Mouse (Mus musculus) embryo, embryonic 11 days (tissue): ENCODE data around the gene Epha5.

ENCODE experiments used
- DNase-seq: peaks from one replicate; pipeline ENCODE4 v3.0.0-alpha.2; 2015

Epha5 gene

DNA sequence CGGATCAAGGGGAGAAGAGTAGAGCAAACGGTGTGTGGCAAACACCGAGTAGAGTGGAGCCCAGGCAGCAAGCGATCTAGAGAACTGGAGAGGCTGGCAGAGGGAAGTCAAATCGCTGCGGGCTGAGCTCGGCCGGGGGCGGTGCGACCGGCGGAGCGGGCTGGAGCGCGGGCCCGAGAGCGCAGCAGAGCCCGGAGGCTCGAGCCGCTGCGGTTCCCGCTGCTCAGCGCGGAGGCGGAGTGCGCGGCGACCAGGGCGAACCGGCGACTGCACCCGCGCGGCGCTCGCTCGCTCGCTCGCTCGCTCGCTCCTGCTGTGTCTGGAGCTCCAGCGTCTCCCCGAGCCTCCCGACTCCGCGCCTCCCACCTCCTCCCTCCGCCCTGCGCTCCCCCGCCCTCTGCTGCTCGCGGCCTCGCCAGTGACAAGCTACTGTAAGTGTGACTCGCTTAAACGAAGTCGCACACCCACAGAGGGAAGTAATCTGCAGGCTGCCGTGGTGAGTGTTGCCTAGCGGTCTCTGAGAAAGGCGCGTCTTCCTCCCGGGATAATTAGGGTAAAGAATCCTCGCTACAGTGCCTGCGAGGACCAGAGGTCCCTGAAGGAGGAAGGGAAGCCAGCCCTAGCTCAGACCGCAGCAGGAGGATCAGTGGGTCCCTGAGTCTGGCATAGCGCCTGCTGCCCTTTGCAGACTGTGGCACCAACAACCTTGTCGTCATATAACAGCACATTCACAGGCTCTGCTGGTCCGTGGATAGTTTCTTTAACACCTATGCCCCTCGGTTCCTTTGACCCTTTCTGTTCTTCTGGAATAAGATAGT lies at the start of gene Epha5:
Gene Epha5 (minus strand): TSS at position 321 of the 818 bp plus-strand sequence.
- peak; percentile 89 for DNase-seq

DNA sequence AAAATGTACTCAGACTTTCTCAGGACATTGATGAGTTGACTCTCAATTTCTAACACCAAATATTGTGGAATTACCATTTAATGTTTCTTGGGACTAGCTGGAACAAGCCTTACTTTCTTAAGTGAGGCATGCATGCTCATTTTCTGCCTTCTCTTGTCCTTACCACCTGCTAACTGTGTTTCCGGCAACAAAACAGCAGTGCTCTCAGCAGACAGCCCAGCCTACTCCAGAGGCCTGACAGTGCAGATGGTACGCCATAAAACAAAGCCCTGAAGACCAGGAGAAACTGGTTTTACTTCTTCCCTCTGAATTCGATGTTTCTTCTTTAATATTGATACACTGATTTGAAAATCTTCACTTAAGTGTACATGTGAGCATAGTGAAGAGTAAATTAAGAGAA lies 39.0 kb upstream of the Epha5 start:
- DNase-seq, result no peak

DNA sequence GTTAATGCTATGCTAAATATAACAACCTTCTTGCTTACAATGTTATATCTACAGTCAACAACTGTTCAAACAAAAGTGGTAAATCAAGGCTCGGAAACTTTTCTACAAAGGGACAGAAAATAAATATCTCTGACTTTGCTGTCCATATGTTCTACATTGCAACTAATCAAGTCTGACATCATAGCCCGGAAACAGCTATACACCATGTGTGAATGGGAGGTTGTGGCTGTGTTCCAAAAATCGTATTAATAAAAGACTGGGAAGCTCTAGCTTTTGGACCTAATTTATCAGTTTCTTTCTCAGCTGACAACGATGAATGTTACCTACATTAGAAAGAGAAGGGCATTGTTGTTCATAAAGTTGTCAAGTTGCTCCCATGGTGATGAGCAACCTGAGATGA lies 37.5 kb upstream of the Epha5 start:
- DNase-seq, result no peak

DNA sequence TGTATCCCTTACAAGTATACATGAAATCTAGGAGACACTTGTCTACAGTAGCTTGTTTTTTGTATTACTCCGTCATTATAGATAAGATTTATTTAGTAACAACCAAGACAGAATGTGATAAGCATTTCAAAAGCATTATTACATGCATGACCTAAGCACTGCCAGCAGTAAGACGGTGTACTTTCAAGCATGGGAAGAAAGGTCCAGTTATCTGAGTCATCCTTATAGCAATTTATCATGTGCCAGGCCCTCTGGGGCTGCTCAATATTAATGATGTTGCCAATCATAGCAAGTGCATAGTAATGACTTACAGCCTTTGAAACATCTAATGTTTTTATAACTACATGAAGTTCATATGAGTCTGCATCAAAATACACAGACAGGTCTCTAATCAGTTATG lies 36.7 kb upstream of the Epha5 start:
- DNase-seq, result no peak

DNA sequence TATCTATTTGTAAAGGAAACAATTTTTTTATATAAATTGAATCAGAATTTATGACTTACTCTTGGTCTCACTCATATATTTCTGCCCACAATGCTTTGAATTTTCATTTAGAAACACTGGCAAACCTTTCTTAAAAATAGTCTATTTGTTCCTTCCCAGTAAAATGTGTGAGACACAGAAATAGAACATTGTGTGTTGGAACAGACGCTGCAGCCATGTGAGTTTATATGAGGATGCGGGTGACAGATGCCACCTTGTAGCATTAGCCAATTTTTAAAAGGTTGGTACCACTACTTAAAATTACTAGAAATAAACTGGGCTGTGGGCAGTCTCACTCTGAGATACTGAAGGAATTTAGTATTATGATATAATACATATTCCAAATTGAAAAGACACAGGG lies 23.1 kb upstream of the Epha5 start:
- no peak for DNase-seq

DNA sequence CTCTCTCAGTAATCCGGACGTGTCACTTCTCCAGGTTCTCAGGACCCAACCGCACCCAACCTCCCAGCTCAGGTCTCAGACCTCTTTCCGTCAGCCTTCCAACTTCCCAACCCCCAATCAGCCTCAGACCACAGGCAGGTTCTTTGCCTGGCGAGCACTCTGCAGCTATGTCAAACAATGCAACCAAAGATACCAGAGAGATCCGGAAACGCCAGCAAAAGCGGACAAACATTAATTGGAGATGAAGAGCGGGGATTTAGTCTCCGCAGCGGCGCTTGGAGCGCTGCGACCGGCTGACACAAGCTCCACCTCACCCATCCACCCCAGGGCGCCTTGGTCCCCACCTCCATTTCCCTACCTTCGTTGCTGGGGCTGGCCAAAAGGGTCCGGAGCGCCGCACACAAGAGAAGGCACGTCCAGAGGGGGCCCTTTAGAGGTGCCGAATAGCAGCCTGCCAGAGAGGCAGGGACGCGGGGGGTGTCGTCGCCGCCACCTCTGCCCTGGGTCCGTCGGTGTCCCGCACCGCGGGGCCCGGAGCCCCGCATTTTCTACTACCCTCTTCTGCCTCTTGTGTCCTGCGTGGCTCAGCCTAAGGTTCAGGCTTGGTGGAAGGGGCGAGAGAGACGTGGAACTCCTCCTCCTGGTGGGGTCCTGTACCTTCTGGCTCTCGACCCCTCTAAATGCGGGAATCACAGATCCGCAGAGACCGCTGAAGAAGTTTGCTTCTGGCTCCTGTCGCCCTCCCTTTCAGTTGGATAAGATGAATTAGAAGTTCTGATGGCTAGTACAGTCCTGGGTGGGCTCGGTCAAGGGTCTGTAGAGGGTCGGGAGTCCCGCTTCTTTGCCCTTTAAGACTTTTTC lies 991 bp downstream of the Epha5 start:
- peak; percentile 39 for DNase-seq

DNA sequence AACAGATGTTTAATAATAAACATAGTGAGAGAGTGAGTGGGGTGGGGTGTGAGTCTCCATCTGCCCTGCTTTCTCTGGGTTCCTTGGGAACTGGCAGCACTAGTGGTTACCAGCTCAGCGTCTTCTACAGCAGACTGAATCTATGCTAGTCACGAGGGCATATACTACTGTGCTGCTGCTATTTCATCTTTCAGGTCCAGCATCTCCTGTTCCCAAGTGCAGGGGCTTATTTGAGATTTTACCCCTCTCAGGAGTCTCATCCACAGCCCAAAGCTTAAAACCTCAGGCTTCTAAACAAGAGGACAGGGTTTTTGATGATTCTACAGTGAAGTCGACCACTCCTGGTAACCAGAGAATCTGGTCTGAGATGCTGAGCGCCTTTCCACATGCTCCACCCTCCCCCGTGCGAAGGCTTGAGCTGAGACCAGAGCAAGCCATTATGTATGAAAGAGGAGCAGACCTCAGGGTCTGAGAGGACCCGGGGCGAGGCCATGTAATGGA lies 2.2 kb downstream of the Epha5 start:
- peak; percentile 23 for DNase-seq

DNA sequence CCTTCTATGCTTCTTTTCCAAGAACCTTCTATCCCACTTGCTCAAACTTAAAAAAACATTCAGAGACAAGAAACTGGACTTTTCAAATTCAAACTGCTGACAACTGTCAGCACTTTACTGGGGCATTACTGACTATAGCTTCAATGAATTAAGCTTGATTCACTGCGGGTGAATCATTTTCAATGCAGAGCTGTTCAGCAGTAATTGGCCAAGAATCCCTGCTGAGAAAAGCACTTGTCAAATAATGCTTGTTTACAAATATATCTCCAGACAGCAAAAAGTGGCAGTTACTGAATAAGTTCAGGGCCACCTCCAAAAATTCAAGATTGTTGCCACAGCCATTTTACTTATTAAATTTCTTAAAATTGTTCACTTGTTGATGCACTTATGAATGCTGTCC lies 4.2 kb downstream of the Epha5 start:
- DNase-seq, result peak; percentile 12

DNA sequence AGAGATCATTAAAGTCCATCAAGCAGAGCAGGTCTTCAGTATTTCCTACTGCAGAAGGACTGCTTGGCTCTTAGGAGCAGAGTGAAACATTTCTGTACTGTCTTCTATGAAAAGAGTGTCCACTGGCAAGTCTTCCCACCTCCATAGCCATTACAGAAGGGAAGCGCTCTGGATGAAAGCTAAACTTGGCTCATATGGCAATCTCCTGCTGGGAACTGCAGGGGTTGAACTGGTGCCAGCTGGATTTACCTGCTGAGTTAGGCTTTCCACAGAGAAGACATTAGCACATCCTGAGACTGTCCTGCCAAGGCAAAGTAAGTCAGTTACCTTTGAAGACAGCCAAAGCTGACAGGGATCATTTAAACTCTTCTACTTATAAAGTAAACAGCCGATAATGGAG lies 8.8 kb downstream of the Epha5 start:
- DNase-seq, result no peak

DNA sequence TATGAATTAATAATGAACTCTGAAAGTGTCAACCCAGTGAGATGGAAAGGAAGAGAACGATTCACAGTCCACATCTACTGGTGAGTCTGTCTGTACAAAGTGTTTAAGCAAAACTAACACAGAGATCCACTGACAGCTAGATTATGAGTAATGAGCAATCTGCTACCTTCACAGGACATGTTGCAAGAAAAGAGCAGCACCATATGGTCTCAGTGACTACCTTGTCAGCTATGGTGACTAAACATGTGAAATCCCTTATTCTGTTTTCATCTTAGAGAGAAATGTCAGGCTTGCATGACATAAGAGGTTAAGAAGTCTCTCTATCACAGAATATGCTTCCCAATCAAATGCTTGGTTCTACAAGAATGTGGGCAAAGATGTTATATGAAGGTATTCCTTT lies 20.1 kb downstream of the Epha5 start:
- DNase-seq, result no peak

DNA sequence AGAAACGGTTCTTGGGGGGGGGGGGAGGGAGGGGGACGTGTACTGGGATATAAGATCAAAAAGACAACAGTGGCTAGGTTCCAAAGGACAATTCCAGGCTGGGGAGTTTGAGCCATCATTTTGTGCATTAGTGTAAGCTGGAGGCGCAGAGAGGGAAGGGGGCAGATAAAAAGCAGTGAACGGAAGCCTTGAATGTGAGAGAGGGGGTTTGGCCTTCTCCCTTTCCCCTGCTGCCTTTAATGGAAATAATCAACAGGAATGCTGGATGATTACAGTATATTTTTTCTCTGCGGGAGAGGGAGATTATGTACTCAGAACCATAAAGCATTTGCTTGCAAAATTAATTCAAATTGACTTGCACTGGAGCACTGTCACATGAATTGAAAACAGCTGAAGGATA lies 51.8 kb downstream of the Epha5 start:
- DNase-seq, result no peak

DNA sequence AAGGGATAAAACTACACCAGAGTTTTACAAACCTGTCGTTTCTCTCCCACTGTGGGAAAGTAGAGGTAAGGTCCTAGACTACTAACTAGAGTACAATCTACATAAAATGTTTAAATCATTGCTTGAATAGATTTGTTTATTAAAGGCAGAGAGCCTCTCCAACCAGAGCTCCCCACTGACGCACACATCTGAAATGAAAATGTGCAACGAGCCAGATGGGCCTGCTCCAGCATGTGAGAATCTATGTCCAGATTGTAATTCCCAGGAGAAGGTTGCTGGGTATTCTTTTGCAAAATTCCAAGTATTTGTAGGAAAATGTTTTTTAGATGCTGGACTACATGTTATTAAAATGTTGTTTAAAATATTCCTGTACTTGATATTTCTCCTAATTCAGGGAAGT lies 57.8 kb downstream of the Epha5 start:
- DNase-seq, result no peak

DNA sequence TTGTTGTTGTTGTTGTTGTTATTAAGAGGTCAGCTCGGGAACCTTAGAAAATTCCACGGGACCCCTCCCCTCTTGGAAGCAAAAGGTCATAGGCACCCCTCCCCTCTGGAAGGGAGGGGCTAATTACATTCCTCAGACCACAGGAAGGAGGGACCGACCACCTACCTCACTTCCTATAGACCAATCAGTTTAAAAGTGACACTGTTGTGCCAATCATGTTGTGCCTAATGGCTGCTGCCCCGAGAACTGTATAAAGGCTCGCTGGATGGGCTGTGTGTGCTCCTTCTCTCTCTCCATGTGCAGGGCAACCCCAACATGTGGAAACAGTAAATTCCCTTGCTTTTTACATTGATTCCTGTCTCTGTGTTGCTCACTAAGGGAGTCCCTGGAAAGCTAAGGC lies 64.1 kb downstream of the Epha5 start:
- no peak for DNase-seq

DNA sequence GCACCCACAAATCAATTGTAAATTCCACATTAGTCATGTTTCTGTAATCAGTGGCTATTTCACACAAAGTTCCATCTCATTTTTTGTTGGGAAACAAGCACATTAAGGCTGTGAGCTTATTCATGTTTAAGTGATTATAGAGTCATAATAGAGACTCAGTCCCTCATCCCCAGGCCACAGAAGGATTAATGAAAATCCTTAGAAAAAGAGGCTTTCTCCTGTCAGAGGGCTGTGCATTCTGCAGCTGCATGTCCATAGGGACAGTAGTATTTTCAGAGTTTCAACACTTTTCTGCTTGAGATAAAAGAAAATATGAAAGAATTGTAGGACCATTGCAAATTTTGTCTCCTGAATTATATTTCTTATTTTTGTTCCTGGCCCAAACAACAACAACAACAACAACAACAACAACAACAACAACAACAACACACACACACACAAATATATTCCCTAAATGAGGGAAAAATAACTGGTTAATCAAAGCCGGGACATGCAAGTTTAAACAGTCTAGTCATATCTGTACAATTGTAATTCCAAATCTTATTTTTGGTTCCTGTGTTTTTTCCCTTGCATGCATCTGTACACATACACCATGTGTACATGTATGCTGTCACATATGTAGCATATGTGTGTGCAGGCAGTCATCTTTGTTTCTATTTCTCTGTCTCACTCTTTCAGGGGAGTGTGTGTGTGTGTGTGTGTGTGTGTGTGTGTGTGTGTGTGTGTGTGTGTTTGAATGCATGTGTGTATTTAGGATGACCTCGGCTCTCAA lies 70.3 kb downstream of the Epha5 start:
- DNase-seq, result no peak

DNA sequence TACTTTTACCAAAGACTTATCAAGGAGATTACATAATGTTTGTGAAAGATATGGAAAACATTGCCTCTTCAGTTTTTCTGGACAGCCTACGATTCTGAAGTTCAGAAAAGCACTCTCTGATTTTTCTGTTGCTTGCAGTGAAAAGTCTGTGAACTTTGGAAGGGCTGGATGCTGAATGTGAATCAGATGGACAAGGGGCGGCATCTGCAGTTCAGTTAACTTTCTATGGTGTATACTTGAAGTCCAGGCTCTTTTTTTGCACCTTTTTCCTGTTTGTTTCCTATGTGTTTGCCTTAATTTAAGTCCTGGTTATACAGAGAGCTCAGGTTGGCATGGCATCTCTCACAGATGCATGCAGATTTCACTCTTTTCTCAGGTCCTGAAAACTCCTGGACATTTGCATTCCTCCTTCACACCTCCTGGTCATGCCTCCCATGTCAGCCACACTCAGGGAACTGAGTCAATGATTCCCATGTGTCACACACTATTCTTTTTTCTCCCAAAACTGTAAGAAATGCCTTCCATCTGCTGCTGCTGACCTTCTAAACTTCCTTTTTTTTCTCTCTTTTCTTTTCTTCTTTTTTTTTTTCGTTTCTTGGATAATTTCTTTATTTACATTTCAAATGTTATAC lies 81.2 kb downstream of the Epha5 start:
- DNase-seq, result no peak

DNA sequence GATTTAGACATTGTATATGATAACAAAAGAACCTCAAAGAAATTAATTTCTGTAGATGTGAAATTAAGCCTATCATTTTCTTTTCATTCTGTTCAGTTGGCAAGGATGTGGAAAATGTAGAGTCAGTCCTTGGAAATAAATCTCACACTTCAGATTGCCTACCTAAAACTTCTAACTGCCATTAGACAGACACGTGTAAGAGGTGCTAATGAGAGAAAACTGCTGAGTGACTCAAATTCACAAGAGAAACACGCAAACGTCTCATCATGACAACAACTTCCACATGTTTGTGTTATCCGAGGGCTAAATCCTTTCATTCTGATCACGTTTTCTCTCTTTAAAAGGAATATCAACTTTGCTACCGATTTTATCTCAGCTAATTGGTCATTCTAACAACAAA lies 82.7 kb downstream of the Epha5 start:
- DNase-seq, result no peak

DNA sequence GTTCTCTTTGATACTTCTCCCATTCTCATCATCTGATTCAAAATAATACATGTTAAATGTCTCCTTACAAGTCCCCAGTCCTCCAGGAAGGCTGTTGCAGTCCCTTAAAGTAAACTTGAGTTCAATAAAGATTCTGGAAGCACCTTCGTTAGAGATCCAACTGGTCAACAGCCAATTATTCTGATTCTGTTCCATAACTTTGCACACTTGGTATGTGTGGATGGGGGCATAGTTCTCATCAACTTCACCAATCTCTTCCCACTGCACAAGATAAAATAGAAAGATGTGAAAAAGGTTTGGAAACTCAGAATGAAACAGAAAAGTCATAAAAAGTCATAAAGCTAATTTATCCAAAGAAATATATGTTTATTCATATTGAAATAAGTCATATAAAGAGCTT lies 85.6 kb downstream of the Epha5 start:
- no peak for DNase-seq

DNA sequence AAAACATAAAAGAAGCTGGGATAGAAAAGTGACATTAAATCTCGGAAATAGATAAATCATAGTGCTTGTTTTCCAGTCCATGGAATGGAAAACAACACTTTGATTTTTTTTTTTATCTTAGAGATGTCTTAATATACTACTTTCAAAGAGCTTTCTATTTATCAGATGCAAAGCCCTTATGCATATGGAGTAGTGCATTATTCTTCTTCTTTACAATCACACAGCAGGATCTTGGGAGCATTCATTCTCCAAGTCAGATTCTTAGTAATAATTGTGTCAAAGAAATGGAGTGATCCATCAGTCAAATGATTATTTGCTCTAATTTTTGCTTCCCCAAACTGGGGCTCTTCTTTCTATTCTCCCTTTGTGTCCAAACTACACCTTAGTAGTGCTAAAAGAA lies 96.6 kb downstream of the Epha5 start:
- DNase-seq, result no peak

DNA sequence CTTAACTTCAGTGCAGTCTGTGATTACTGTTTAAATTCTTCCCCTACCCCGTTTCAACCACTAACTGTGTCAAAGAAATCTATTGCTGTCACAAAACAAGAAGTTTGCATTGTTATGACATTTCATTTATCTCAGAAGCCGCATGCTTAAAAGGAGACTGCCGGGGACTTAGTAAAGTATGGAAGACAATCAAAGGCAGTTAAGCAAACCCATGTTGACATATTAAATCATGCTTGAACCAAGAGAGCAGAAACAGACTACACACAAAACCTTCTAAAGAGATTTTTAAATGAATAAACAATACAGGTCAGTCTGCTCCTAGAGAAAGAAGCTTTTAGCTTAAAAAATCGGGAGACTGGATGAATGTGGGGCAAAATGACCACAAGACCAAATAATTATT lies 97.0 kb downstream of the Epha5 start:
- DNase-seq, result no peak

DNA sequence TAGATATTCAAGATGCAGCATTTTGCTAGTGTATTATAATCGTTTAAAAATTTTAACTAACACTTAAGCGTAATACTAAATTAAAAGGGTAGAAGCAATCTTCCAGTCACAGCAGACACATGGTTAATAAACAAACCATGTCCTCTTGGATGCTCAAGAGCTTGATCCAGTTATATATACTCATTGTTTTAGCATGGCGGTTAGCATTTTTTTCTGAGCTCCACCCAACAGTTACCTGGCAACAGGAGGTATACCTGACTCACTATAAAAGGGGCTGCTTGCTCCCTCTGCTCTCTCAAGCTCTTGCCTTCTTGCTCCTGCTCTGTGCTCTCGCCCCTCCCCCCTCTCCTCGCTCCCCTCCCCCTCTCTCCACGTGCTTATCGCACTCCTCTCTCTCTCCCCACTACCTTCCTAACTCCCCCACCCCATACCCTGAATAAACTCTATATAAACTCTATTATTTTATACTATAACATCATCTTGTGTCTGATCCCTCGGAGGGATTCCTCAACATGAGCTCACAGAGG lies 98.3 kb downstream of the Epha5 start:
- no peak for DNase-seq

DNA sequence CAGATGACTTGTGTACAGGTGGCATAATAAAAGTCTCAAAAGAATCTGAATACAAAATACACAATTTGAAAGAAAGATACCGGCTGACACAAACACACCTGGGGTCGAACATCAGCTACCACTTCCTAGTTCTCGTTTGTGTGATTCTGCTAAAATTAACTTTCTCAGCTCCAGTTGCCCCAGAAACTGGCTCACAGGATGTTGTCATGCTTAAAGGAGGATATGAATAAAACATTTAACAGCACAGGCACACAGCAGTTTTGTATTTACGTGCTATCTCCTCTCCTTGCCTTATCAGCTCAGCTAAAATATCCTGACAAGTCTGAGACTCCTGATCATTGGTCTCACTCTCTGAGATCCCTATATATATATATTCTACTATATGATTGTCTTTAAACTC lies 99.3 kb downstream of the Epha5 start:
- no peak for DNase-seq

DNA sequence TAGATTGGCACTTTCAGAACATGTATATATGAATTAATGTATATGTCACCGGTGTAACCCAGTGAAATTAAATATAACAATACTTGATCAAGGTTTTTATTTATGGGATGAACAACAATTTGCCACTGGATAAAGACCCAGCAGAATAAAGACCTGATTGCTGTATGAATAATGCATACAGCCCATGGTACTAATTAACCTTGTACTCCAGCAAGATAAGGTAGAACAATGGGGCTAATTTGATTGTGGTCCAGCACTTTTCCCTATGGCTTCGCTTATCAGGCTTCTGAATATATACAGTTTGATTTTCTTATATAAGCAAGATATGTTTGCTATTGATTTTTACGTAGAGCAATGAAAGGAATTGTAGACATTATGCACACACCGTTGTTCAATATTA lies 103.6 kb downstream of the Epha5 start:
- DNase-seq, result no peak
